Mouse (Mus musculus) spleen, adult 18-20 months (tissue): ENCODE results near the gene Pitpnm3.

Experiments
- DNase-seq, 2 experiments: peaks; one replicate each; pipeline ENCODE4 v3.0.0; 2022; ENCODE audit warnings: mixed read lengths in 2 of 2

Gene Pitpnm3

GRCm38 (mm10) chr11:72086251-72087046 is 49.1 kb downstream of the Pitpnm3 start:
- DNase-seq, result no peak

- DNase-seq, result no peak
Measured at GRCm38 (mm10) chr11:72084337-72084736, 51.2 kb downstream of the Pitpnm3 start.

- no peak for DNase-seq
Measured at GRCm38 (mm10) chr11:72082601-72083000, 53.0 kb downstream of the Pitpnm3 start.

- DNase-seq, result no peak
Measured at GRCm38 (mm10) chr11:72080461-72080860, 55.1 kb downstream of the Pitpnm3 start.

GRCm38 (mm10) chr11:72078647-72079046 is 56.9 kb downstream of the Pitpnm3 start:
- DNase-seq, result no peak

GRCm38 (mm10) chr11:72078056-72078455 is 57.5 kb downstream of the Pitpnm3 start:
- DNase-seq, result no peak

GRCm38 (mm10) chr11:72074230-72074629 is 61.3 kb downstream of the Pitpnm3 start:
- no peak for DNase-seq

- DNase-seq, result no peak
Measured at GRCm38 (mm10) chr11:72072331-72072905, 63.2 kb downstream of the Pitpnm3 start.

- DNase-seq, result no peak
Measured at GRCm38 (mm10) chr11:72070733-72071132, 64.8 kb downstream of the Pitpnm3 start.

GRCm38 (mm10) chr11:72068026-72068425 is 67.6 kb downstream of the Pitpnm3 start:
- DNase-seq, result no peak

GRCm38 (mm10) chr11:72067326-72067725 is 68.3 kb downstream of the Pitpnm3 start:
- no peak for DNase-seq

GRCm38 (mm10) chr11:72066330-72066729 is 69.2 kb downstream of the Pitpnm3 start:
- DNase-seq, result peak in 1 of 2 experiments; percentile 24

GRCm38 (mm10) chr11:72065103-72065502 is 70.5 kb downstream of the Pitpnm3 start:
- DNase-seq, result no peak

- no peak for DNase-seq
Measured at GRCm38 (mm10) chr11:72064414-72064813, 71.2 kb downstream of the Pitpnm3 start.

- no peak for DNase-seq
Measured at GRCm38 (mm10) chr11:72061093-72061620, 74.4 kb downstream of the Pitpnm3 start.

GRCm38 (mm10) chr11:72060416-72060815 is 75.2 kb downstream of the Pitpnm3 start:
- no peak for DNase-seq

GRCm38 (mm10) chr11:72057166-72057565 is 78.4 kb downstream of the Pitpnm3 start:
- DNase-seq, result no peak

GRCm38 (mm10) chr11:72055176-72055575 is 80.4 kb downstream of the Pitpnm3 start:
- no peak for DNase-seq

GRCm38 (mm10) chr11:72052636-72053035 is 82.9 kb downstream of the Pitpnm3 start:
- DNase-seq, result peak in 1 of 2 experiments; percentile 53

GRCm38 (mm10) chr11:72052221-72052620 is 83.4 kb downstream of the Pitpnm3 start:
- no peak for DNase-seq

GRCm38 (mm10) chr11:72050895-72051858 is 84.4 kb downstream of the Pitpnm3 start:
- DNase-seq, result no peak

- DNase-seq, result no peak
Measured at GRCm38 (mm10) chr11:72050168-72050894, 85.2 kb downstream of the Pitpnm3 start.
